Mouse (Mus musculus) heart, embryonic 14.5 days (tissue): ENCODE measurements around the gene Gosr1. TPM values are rescaled to one million over a fixed set of nuclear protein-coding genes. Genes with fewer than 3 reads are reported as not detected.

Experiments used
- ATAC-seq: fragments of 200-750 bp; cut with Nextera tagmentation; 2 replicates; pipeline ENCODE4 v1.8.0; 2017; ENCODE audit warnings: low read depth, moderate TSS enrichment; ENCODE audit not compliant: insufficient number of reproducible peaks, insufficient read depth, low FRiP score
- H3K27ac ChIP-seq, 2 experiments: fragments of 200-500 bp in 1 of 2; fragments of 300-500 bp in 1 of 2; sonication (generic) in 1 of 2; replicated peaks in 1 of 2; 2 replicates each; pipeline ENCODE4 v1.5.1; 2012 to 2014; ENCODE audit warnings: low read depth in 2 of 2, low read length in 2 of 2, control low read depth in 1 of 2, mild to moderate bottlenecking in 1 of 2, mixed read lengths in 1 of 2; ENCODE audit not compliant: control insufficient read depth in 1 of 2, insufficient read depth in 1 of 2
- H3K27me3 ChIP-seq: fragments of 300-500 bp; sonication (generic); 2 replicates; pipeline ENCODE4 v1.6.1; 2014; ENCODE audit warnings: mild to moderate bottlenecking, low read length, control low read depth; ENCODE audit not compliant: control insufficient read depth, insufficient read depth
- H3K36me3 ChIP-seq: fragments of 300-500 bp; sonication (generic); 2 replicates; pipeline ENCODE4 v1.6.1; 2014; ENCODE audit warnings: mild to moderate bottlenecking, control low read depth, low read length, mixed read lengths; ENCODE audit not compliant: control insufficient read depth, insufficient read depth
- H3K4me1 ChIP-seq, 2 experiments: fragments of 200-500 bp in 1 of 2; fragments of 300-500 bp in 1 of 2; sonication (generic) in 1 of 2; 2 replicates each; pipeline ENCODE4 v1.6.1; 2012 to 2014; ENCODE audit warnings: low read length in 2 of 2, control low read depth in 1 of 2, mixed read lengths in 1 of 2; ENCODE audit not compliant: control insufficient read depth in 2 of 2, insufficient read depth in 2 of 2
- H3K4me2 ChIP-seq: fragments of 300-500 bp; sonication (generic); 2 replicates; pipeline ENCODE4 v1.6.1; 2014; ENCODE audit warnings: mild to moderate bottlenecking, low read length
- H3K4me3 ChIP-seq, 2 experiments: fragments of 200-500 bp in 1 of 2; fragments of 300-500 bp in 1 of 2; sonication (generic) in 1 of 2; 2 replicates each; pipeline ENCODE4 v1.5.1; 2012 to 2014; ENCODE audit warnings: low read length in 2 of 2, mild to moderate bottlenecking in 2 of 2, control low read depth in 1 of 2, low read depth in 1 of 2, moderate library complexity in 1 of 2; ENCODE audit not compliant: control insufficient read depth in 1 of 2, insufficient read depth in 1 of 2
- H3K9ac ChIP-seq: fragments of 300-500 bp; sonication (generic); 2 replicates; pipeline ENCODE4 v1.6.1; 2014; ENCODE audit warnings: mild to moderate bottlenecking, low read length
- H3K9me3 ChIP-seq: fragments of 300-500 bp; sonication (generic); 2 replicates; pipeline ENCODE4 v1.6.1; 2016; ENCODE audit warnings: low read length, control low read depth; ENCODE audit not compliant: control insufficient read depth
- WGBS: fragments of 180-500 bp; shearing (Covaris S2); extraction: QIAGEN DNeasy Blood & Tissue Kit; methylation state at CpG from one replicate; pipeline ENCODE4 v1.1.7; 2014; 5-methylcytosine and 5-hydroxymethylcytosine counted together
- polyA plus RNA-seq: library from polyadenylated mRNA; unstranded; fragments of >200 nt; fragmentation: Nextera tagmentation; extraction: Ambion mirVana; gene quantifications from 2 replicates; pipeline ENCODE4 v1.2.1, GENCODE M21; 2014

Gosr1 gene
- polyA plus RNA-seq, 1 experiment from 2014 or later = 20.3 TPM

- H3K27ac ChIP-seq = no peak overlapping the region
- H3K9ac ChIP-seq = no peak overlapping the region
- H3K4me2 ChIP-seq = no peak overlapping the region
- WGBS = 90% methylated on average over 3 of the region's 3 CpGs
- no peak overlapping the region for H3K4me3 ChIP-seq
- H3K36me3 ChIP-seq = peaks cover 82% of the 10 kb centered on the region
- H3K9me3 ChIP-seq = no peaks in the 10 kb centered on the region
- ATAC-seq = no peak
- H3K4me1 ChIP-seq = peaks cover 0 to 5% of the 10 kb centered on the region in 2 experiments; a peak in 2 of 4 replicates
- no peaks in the 10 kb centered on the region for H3K27me3 ChIP-seq
Observed at GRCm38 (mm10) chr11:76803266-76803665, 39.9 kb upstream of the Gosr1 start.

DNA sequence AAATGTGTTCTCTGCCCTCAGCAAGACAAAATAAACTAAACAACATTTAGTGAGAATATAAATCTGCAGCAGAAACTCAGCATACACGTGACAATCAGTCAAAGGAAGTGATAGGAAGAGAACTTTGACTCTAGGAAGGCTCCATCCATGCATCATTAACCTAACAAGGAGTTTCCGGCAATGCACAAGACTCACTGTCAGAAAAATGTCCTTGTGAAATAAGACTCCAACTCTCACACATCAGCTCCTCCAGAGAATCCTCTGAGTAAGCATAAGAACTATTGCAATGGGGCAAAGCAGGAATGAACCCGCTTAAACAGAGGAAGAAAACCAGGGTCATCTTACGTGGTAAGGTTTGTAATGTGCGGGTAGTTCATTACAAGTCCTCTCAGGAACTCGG is 33.9 kb upstream of the Gosr1 start:
- Histone ChIP-seq H3K27ac (no peak overlapping the region), H3K4me3 (no peak overlapping the region), H3K4me1 (no peaks in the 10 kb centered on the region), H3K27me3 (no peaks in the 10 kb centered on the region), H3K9ac (no peak overlapping the region), H3K9me3 (no peaks in the 10 kb centered on the region), H3K36me3 (peaks cover 73% of the 10 kb centered on the region), H3K4me2 (no peak overlapping the region)
- no peak for ATAC-seq
- WGBS = 86% methylated on average over 6 of the region's 6 CpGs

- no peak for ATAC-seq
- H3K36me3 ChIP-seq = peaks cover 77% of the 10 kb centered on the region
- H3K27me3 ChIP-seq = no peaks in the 10 kb centered on the region
- no peak overlapping the region for H3K9ac ChIP-seq
- no peak overlapping the region for H3K4me3 ChIP-seq
- no peaks in the 10 kb centered on the region for H3K4me1 ChIP-seq
- no peaks in the 10 kb centered on the region for H3K9me3 ChIP-seq
- H3K4me2 ChIP-seq = no peak overlapping the region
- 93% methylated on average over 5 of the region's 5 CpGs for WGBS
- H3K27ac ChIP-seq = no peak overlapping the region
Observed at GRCm38 (mm10) chr11:76795326-76795725, 31.9 kb upstream of the Gosr1 start.

- ATAC-seq = no peak
- H3K4me3 ChIP-seq = no peak overlapping the region
- no peak overlapping the region for H3K4me2 ChIP-seq
- H3K9me3 ChIP-seq = no peaks in the 10 kb centered on the region
- no peak overlapping the region for H3K27ac ChIP-seq
- no peaks in the 10 kb centered on the region for H3K27me3 ChIP-seq
- peaks cover 72% of the 10 kb centered on the region for H3K36me3 ChIP-seq
- H3K9ac ChIP-seq = no peak overlapping the region
- 88% methylated on average over 7 of the region's 7 CpGs for WGBS
- H3K4me1 ChIP-seq = no peaks in the 10 kb centered on the region
Observed at GRCm38 (mm10) chr11:76791331-76791730, 28.0 kb upstream of the Gosr1 start.

DNA sequence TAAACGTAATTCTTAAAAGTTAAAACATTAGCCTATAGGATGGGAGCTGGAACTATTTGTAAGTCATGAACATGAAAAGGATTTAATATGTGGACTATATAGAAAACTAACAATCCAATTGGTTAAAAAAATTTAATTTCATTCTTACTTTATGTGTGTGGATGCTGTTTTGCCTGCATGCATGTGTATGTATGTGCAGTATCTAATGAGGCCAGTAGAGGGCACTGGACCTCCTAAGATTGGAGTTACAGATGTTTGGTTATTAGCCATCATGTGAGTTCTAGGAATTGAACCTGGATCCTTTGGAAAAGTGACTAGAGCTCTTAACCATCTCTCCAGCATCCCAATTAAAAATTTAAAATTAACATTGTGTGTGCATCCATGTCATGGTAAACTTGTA is 25.9 kb upstream of the Gosr1 start:
- Histone ChIP-seq H3K4me1 (no peaks in the 10 kb centered on the region), H3K4me2 (no peak overlapping the region), H3K9me3 (no peaks in the 10 kb centered on the region), H3K27ac (no peak overlapping the region), H3K9ac (no peak overlapping the region), H3K4me3 (no peak overlapping the region), H3K36me3 (peaks cover 80% of the 10 kb centered on the region), H3K27me3 (no peaks in the 10 kb centered on the region)
- 94% methylated on average over 1 of the region's 1 CpGs for WGBS
- no peak for ATAC-seq

GRCm38 (mm10) chr11:76775533-76775932 is 12.2 kb upstream of the Gosr1 start:
- 80% methylated on average over 8 of the region's 8 CpGs for WGBS
- Histone ChIP-seq H3K4me3 (no peak overlapping the region), H3K27me3 (no peaks in the 10 kb centered on the region), H3K4me1 (peaks cover 5 to 13% of the 10 kb centered on the region in 2 experiments; a peak in 2 of 4 replicates), H3K36me3 (peaks cover 11% of the 10 kb centered on the region), H3K9me3 (no peaks in the 10 kb centered on the region), H3K4me2 (no peak overlapping the region), H3K27ac (no peak overlapping the region), H3K9ac (no peak overlapping the region)
- no peak for ATAC-seq

- WGBS = 44% methylated on average over 3 of the region's 3 CpGs
- H3K36me3 ChIP-seq = no peaks in the 10 kb centered on the region
- H3K9me3 ChIP-seq = no peaks in the 10 kb centered on the region
- ATAC-seq = no peak
- no peak overlapping the region for H3K4me2 ChIP-seq
- H3K4me1 ChIP-seq = peaks cover 5 to 13% of the 10 kb centered on the region in 2 experiments; a peak in 2 of 4 replicates
- no peak overlapping the region for H3K4me3 ChIP-seq
- no peaks in the 10 kb centered on the region for H3K27me3 ChIP-seq
- no peak overlapping the region for H3K27ac ChIP-seq
- H3K9ac ChIP-seq = no peak overlapping the region
Observed at GRCm38 (mm10) chr11:76773811-76774210, 10.4 kb upstream of the Gosr1 start.

DNA sequence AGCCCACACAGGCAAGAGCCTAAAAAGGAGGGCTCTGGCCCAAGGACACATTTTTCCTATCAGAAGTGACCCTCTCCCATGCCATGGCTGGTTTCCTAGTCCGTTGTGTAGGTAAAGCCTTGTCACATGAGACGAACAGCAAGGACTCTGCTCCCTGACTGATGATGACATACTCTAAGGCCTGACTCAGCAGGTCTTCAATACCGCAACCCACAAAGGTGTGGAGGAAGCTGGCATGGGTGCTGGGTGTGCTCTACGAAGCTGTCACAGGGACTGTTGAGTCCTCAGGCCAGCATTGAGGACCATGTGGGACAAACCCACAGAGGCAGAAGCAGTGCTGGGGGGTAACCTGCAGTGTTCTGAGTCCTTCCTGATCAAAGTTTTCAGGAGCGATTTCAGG is 7.2 kb upstream of the Gosr1 start:
- Histone ChIP-seq H3K27me3 (no peaks in the 10 kb centered on the region), H3K36me3 (no peaks in the 10 kb centered on the region), H3K9ac (no peak overlapping the region), H3K4me2 (no peak overlapping the region), H3K9me3 (no peaks in the 10 kb centered on the region), H3K4me3 (no peak overlapping the region), H3K27ac (no peak overlapping the region), H3K4me1 (peaks cover 5 to 13% of the 10 kb centered on the region in 2 experiments; a peak in 2 of 4 replicates)
- no peak for ATAC-seq
- WGBS = 80% methylated on average over 5 of the region's 5 CpGs
